10 mouse cellular contexts compared by ENCODE assay signal in genomic region chr13:41997883-41998282, GRCm38 (mm10). TPM values are rescaled to one million over a fixed set of nuclear protein-coding genes. Genes with fewer than 3 reads are reported as not detected.
A peak's percentile ranks its signal among the peaks of the same experiment; 100 is the strongest.
DNase-seq lines count a peak whose midpoint lies in the region; ATAC-seq and TF ChIP-seq lines count a peak whose summit lies in the region.
"Had no signal": no experiment of that assay in that cellular context is flagged by ENCODE, and none has a peak within 500 bp of the region (broad histone marks: within the 10 kb centered on the region; RNA-seq: fewer than 3 reads in every experiment).

No protein-coding gene starts in this region.

- no peak overlapping the region for H3K4me3 ChIP-seq in forebrain, embryonic 14.5 days (ENCODE audit: low read depth, low read length)
- no peak overlapping the region for H3K4me3 ChIP-seq in forebrain, embryonic 13.5 days
- H3K4me3 ChIP-seq in kidney, postnatal 0 days (replicated peaks; ENCODE audit: low read depth, low read length), result no peak overlapping the region
- no peak overlapping the region for H3K4me3 ChIP-seq in midbrain, embryonic 14.5 days (replicated peaks; ENCODE audit: low read depth, low read length)
- H3K4me3 ChIP-seq: lung, embryonic 15.5 days had no signal

- TF ChIP-seq CTCF in kidney, postnatal 0 days (IDR thresholded peaks at IDR 0.05; ENCODE audit: low read depth), result no peak

- H3K4me2 ChIP-seq in forebrain, embryonic 14.5 days (ENCODE audit: low read length), result no peak overlapping the region
- no peak overlapping the region; the same call in 1 of the 2 replicates for H3K4me2 ChIP-seq in forebrain, embryonic 13.5 days
- peak overlapping the region; percentile 21; the same call in 1 of the 2 replicates for H3K4me2 ChIP-seq in kidney, postnatal 0 days (ENCODE audit: low read length)
- no peak overlapping the region for H3K4me2 ChIP-seq in midbrain, embryonic 14.5 days (ENCODE audit: low read length)
- H3K4me2 ChIP-seq: lung, embryonic 15.5 days had no signal

- DNase-seq in forebrain, embryonic 14.5 days (ENCODE audit: low spot score), result peak; percentile 56
- DNase-seq in kidney, postnatal 0 days (ENCODE audit: low spot score), result peak; percentile 64
- DNase-seq in kidney, adult 9 months, result no peak
- peak; percentile 80 for DNase-seq in forelimb bud, embryonic 11.5 days (ENCODE audit: low read depth, low spot score)
- DNase-seq in midbrain, embryonic 14.5 days, result peak; percentile 53
- no peak for DNase-seq in liver
- DNase-seq: spleen, adult 18-20 months had no signal

- no peak overlapping the region for H3K27ac ChIP-seq in forebrain, embryonic 14.5 days (ENCODE audit: low read depth, low read length)
- H3K27ac ChIP-seq in forebrain, embryonic 13.5 days, result no peak overlapping the region
- H3K27ac ChIP-seq in kidney, postnatal 0 days, result no peak overlapping the region
- peak overlapping the region; percentile 2; the same call in 1 of the 2 replicates for H3K27ac ChIP-seq in midbrain, embryonic 14.5 days (replicated peaks; ENCODE audit: low read depth, low read length)
- H3K27ac ChIP-seq: lung, embryonic 15.5 days had no signal

- H3K4me1 ChIP-seq in forebrain, embryonic 14.5 days (ENCODE audit: control insufficient read depth, insufficient read depth, low read length), result no peaks in the 10 kb centered on the region
- H3K4me1 ChIP-seq in forebrain, embryonic 13.5 days, result 0 out of 2 replicates have a peak, but pooled peaks cover 3% of the 10 kb centered on the region
- H3K4me1 ChIP-seq in kidney, postnatal 0 days (replicated peaks; ENCODE audit: insufficient read depth, low read length), result no peaks in the 10 kb centered on the region
- no peaks in the 10 kb centered on the region for H3K4me1 ChIP-seq in midbrain, embryonic 14.5 days (ENCODE audit: control insufficient read depth, insufficient read depth, low read length)
- H3K4me1 ChIP-seq: lung, embryonic 15.5 days had no signal

- no peak overlapping the region for H3K9ac ChIP-seq in forebrain, embryonic 14.5 days (ENCODE audit: low read length)
- no peak overlapping the region for H3K9ac ChIP-seq in forebrain, embryonic 13.5 days
- H3K9ac ChIP-seq in kidney, postnatal 0 days (ENCODE audit: low read depth, low read length), result no peak overlapping the region
- H3K9ac ChIP-seq in midbrain, embryonic 14.5 days (replicated peaks; ENCODE audit: low read length), result no peak overlapping the region
- H3K9ac ChIP-seq: lung, embryonic 15.5 days had no signal

- no peaks in the 10 kb centered on the region for H3K36me3 ChIP-seq in forebrain, embryonic 14.5 days (ENCODE audit: control insufficient read depth, insufficient read depth, low read length)
- no peaks in the 10 kb centered on the region for H3K36me3 ChIP-seq in forebrain, embryonic 13.5 days (ENCODE audit: poor library complexity, severe bottlenecking)
- no peaks in the 10 kb centered on the region for H3K36me3 ChIP-seq in kidney, postnatal 0 days (ENCODE audit: insufficient read depth, low read length)
- no peaks in the 10 kb centered on the region for H3K36me3 ChIP-seq in midbrain, embryonic 14.5 days (ENCODE audit: control insufficient read depth, insufficient read depth, low read length)
- H3K36me3 ChIP-seq: lung, embryonic 15.5 days had no signal

- no peaks in the 10 kb centered on the region for H3K27me3 ChIP-seq in forebrain, embryonic 14.5 days (replicated peaks; ENCODE audit: control insufficient read depth, insufficient read depth, low read length)
- no peaks in the 10 kb centered on the region for H3K27me3 ChIP-seq in forebrain, embryonic 13.5 days
- no peaks in the 10 kb centered on the region for H3K27me3 ChIP-seq in kidney, postnatal 0 days (ENCODE audit: insufficient read depth, low read length)
- H3K27me3 ChIP-seq in midbrain, embryonic 14.5 days (ENCODE audit: control insufficient read depth, insufficient read depth, low read length), result no peaks in the 10 kb centered on the region
- H3K27me3 ChIP-seq: lung, embryonic 15.5 days had no signal

- WGBS in forebrain, embryonic 14.5 days, result 44% methylated on average over 9 of the region's 9 CpGs
- 58% methylated on average over 9 of the region's 9 CpGs for WGBS in forebrain, embryonic 13.5 days
- WGBS in kidney, postnatal 0 days, result 45% methylated on average over 9 of the region's 9 CpGs
- 59% methylated on average over 9 of the region's 9 CpGs for WGBS in midbrain, embryonic 14.5 days

- no peaks in the 10 kb centered on the region for H3K9me3 ChIP-seq in forebrain, embryonic 14.5 days (replicated peaks; ENCODE audit: control insufficient read depth, low read length)
- H3K9me3 ChIP-seq in forebrain, embryonic 13.5 days (replicated peaks), result no peaks in the 10 kb centered on the region
- no peaks in the 10 kb centered on the region for H3K9me3 ChIP-seq in kidney, postnatal 0 days (replicated peaks; ENCODE audit: low read length)
- no peaks in the 10 kb centered on the region for H3K9me3 ChIP-seq in midbrain, embryonic 14.5 days (ENCODE audit: control insufficient read depth, low read length)
- H3K9me3 ChIP-seq: lung, embryonic 15.5 days had no signal

- peak; percentile 58 for ATAC-seq in forebrain, embryonic 14.5 days
- ATAC-seq in forebrain, embryonic 13.5 days, result no peak
- ATAC-seq in kidney, postnatal 0 days (replicated peaks; ENCODE audit: low FRiP score, low read depth), result no peak
- no peak for ATAC-seq in midbrain, embryonic 14.5 days (ENCODE audit: low FRiP score, low TSS enrichment)
- no peak for ATAC-seq in megakaryocyte progenitor cell, adult 5-6 weeks (replicated peaks; ENCODE audit: poor library complexity)

RNA-seq across cellular contexts. Expression of gene Hivep1, which starts 53.9 kb away (rescaled TPM):
- polyA plus RNA-seq in forebrain, embryonic 14.5 days (2014; fragmentation: Nextera tagmentation; extraction: Ambion mirVana), result 12.0 and 16.0 TPM in 2 replicates
- 16.4 and 16.8 TPM in 2 replicates for polyA plus RNA-seq in forebrain, embryonic 13.5 days (2015; fragmentation: Nextera tagmentation; extraction: Ambion mirVana)
- 9.6 and 10.6 TPM in 2 replicates for polyA plus RNA-seq in kidney, postnatal 0 days (2015; fragmentation: Nextera tagmentation; extraction: Ambion mirVana)
- polyA plus RNA-seq in midbrain, embryonic 14.5 days (2014; fragmentation: Nextera tagmentation; extraction: Ambion mirVana), result 18.7 and 22.9 TPM in 2 replicates
- 36.8 and 40.9 TPM in 2 replicates for total RNA-seq in megakaryocyte progenitor cell, adult 5-6 weeks (2015)
- total RNA-seq in megakaryocyte progenitor cell, adult 5-6 weeks (2017), result 10.8 and 13.8 TPM in 2 replicates

Comparison
In these comparisons a context has a peak if more than half of its experiments do, and no peak if none do; other contexts are left out.
1. DNase-seq: peak in forebrain, embryonic 14.5 days (single experiment), kidney, postnatal 0 days (single experiment), forelimb bud, embryonic 11.5 days (single experiment) and midbrain, embryonic 14.5 days (single experiment); none in kidney, adult 9 months (single experiment) and liver (single experiment).